Mouse (Mus musculus) adrenal gland, postnatal 36 days (tissue): Measurements from ENCODE around the gene Acbd4. TPM values are rescaled to one million over a fixed set of nuclear protein-coding genes. Genes with fewer than 3 reads are reported as not detected.

Experiments
- DNase-seq, 2 experiments: peaks; one replicate each; pipeline ENCODE4 v3.0.0; 2021; ENCODE audit warnings: mixed read lengths in 1 of 2
- total RNA-seq, 2 experiments: library from RNA; stranded (reverse); gene quantifications; 2 replicates each; pipeline ENCODE4 v1.2.3; 2021

Gene Acbd4
- total RNA-seq, 2 experiments from 2014 or later: 118 to 127 TPM

- no peak for DNase-seq
These were observed 19.9 kb upstream of the Acbd4 start for GRCm38 (mm10) chr11:103081631-103082030.

- DNase-seq: no peak
These were observed 8.2 kb upstream of the Acbd4 start for GRCm38 (mm10) chr11:103093306-103093705.

- peak; percentile 79 to 82 for DNase-seq
These were observed 7.3 kb upstream of the Acbd4 start for GRCm38 (mm10) chr11:103093862-103094833.

- no peak for DNase-seq
These were observed 6.3 kb upstream of the Acbd4 start for GRCm38 (mm10) chr11:103095107-103095670.

- DNase-seq: no peak
These were observed 5.7 kb upstream of the Acbd4 start for GRCm38 (mm10) chr11:103095801-103096200.

GRCm38 (mm10) chr11:103096979-103097894 is 4.2 kb upstream of the Acbd4 start:
- DNase-seq: peak in 1 of 2 experiments; percentile 5

- no peak for DNase-seq
These were observed 2.8 kb upstream of the Acbd4 start for GRCm38 (mm10) chr11:103098531-103099190.

GRCm38 (mm10) chr11:103099352-103099940 is 2.0 kb upstream of the Acbd4 start:
- no peak for DNase-seq

- DNase-seq: no peak
These were observed 1.1 kb upstream of the Acbd4 start for GRCm38 (mm10) chr11:103100361-103100760.

- DNase-seq: peak; percentile 80 to 84
These were observed 502 bp downstream of the Acbd4 start for GRCm38 (mm10) chr11:103101866-103102501.

- peak; percentile 98 to 99 for DNase-seq
These were observed 1.4 kb downstream of the Acbd4 start for GRCm38 (mm10) chr11:103102725-103103349.

GRCm38 (mm10) chr11:103103621-103104020 is 2.1 kb downstream of the Acbd4 start:
- no peak for DNase-seq

GRCm38 (mm10) chr11:103104469-103104868 is 3.0 kb downstream of the Acbd4 start:
- no peak for DNase-seq

GRCm38 (mm10) chr11:103105180-103105725 is 3.8 kb downstream of the Acbd4 start:
- DNase-seq: no peak

- DNase-seq: peak in 1 of 2 experiments; percentile 56
These were observed 4.3 kb downstream of the Acbd4 start for GRCm38 (mm10) chr11:103105810-103106209.

- no peak for DNase-seq
These were observed 4.9 kb downstream of the Acbd4 start for GRCm38 (mm10) chr11:103106386-103106785.

- DNase-seq: no peak
These were observed 9.8 kb downstream of the Acbd4 start for GRCm38 (mm10) chr11:103111301-103111700.

- DNase-seq: peak; percentile 85 to 90
These were observed 10.5 kb downstream of the Acbd4 start for GRCm38 (mm10) chr11:103111881-103112551.

- peak; percentile 59 to 64 for DNase-seq
These were observed 11.1 kb downstream of the Acbd4 start for GRCm38 (mm10) chr11:103112552-103112912.
